Mouse (Mus musculus): ENCODE measurements around the gene Nell2. TPM values are rescaled to one million over a fixed set of nuclear protein-coding genes. Genes with fewer than 3 reads are reported as not detected.

Gene Nell2
- polyA plus RNA-seq, 1 experiment = 319 TPM

DNA sequence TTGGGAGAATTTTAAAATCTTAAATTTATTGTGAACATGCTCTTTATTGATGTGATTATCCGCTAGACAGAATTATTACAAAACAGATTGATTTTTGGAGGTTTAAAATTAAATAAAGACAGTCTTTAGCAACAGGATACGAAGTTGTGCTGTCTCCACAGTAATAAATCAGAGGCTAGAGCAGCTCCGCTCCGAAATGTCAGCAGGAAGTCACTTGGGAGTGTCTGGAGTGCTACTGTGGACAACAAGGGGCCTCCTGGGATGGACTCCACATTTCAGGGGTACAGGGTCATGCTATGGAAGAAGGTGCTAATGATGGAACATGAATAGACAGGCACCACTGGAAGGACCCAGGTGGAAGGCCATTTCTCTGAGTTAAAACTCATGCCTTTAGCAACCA is 211.7 kb downstream of the Nell2 start:
- no peak for TF ChIP-seq CTCF (IDR thresholded peaks at IDR 0.05; ENCODE audit: extremely low read depth, insufficient read depth, low read length)
- no peak for TF ChIP-seq POLR2A (IDR thresholded peaks at IDR 0.05; ENCODE audit: extremely low read depth, insufficient read depth, low read length)

DNA sequence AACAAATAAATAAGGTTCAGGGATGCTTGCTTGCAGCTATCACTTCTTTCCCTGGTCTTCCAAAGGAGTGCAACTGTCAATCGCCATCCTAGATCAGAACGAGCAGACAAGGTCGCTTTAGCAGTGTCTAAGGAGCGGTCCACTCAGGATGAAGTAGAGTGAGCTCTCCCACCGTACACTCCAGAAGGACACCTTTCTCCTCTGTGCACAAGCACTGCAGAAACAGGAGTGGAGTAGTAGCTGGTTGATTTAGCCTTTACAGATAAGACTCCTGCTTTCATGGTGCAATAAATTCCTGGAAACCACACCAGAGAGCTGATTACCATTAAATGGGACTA is 213.6 kb downstream of the Nell2 start:
- H3K4me3 ChIP-seq (ENCODE audit: insufficient read depth, low read length) = no peak overlapping the region
- TF ChIP-seq CTCF (IDR thresholded peaks at IDR 0.05; ENCODE audit: extremely low read depth, insufficient read depth, low read length) = no peak
- TF ChIP-seq POLR2A (IDR thresholded peaks at IDR 0.05; ENCODE audit: extremely low read depth, insufficient read depth, low read length) = no peak
- H3K4me1 ChIP-seq (ENCODE audit: control insufficient read depth, insufficient read depth, low read length) = peaks cover 4% of the 10 kb centered on the region; the same call in 1 of the 2 replicates
- no peak overlapping the region for H3K27ac ChIP-seq (ENCODE audit: insufficient read depth, low read length)

More for the DNA sequence above, 211.7 kb downstream of the Nell2 start:
- Histone ChIP-seq H3K4me1 (ENCODE audit: control insufficient read depth, insufficient read depth, low read length) (peaks cover 6% of the 10 kb centered on the region), H3K27ac (ENCODE audit: insufficient read depth, low read length) (no peak overlapping the region), H3K4me3 (ENCODE audit: insufficient read depth, low read length) (no peak overlapping the region)

DNA sequence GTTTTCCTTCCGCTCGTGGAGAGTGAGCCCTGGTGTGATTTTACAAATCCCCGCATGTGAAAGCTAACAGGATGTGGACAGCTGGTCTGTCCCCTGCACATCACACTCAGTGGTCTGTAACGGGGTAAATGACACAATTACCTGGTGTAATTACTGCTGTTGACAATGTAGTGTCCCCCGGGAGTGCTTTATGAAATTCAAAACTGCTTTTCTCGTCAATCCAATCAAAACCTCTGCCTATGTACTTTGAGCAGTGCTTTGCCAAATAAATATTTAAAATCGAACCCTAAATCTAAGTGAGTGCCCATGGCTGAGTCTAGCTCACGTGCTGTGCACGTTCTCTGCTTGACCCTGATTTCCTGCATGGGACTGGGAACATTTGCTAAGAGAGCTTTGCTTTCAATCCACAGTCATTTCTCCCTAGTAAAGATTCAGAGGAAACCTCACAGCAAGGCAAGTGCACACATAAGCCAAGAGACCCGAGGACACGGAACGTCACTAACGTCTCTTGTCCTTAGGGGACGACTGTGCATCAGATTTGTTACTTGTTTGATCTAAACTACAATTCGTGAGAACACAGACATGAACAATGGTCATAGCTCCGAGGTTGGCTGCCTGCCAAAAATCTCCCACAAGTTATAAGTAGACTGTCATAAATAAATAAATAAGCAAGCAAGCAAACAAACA is 214.1 kb downstream of the Nell2 start:
- TF ChIP-seq CTCF (IDR thresholded peaks at IDR 0.05; ENCODE audit: extremely low read depth, insufficient read depth, low read length) (no peak), POLR2A (IDR thresholded peaks at IDR 0.05; ENCODE audit: extremely low read depth, insufficient read depth, low read length) (no peak)

DNA sequence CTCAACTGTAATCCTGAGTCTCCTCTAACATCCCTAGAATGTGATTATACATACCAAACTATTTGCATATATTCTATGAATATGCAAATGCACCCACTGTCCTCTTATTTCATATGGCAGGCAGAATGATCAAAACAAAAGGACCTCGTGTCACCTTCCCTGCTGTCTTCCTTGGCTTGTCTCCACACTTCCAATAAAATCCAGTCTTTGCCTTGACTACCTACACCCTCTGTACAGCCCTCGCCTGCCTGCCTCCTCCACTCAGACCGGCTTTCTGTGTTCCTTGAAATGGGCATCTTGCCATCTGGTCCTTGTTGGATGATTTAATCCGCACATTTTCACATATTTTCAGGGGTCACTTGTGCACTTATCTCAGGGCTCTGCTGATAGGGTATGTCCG is 215.1 kb downstream of the Nell2 start:
- TF ChIP-seq POLR2A (IDR thresholded peaks at IDR 0.05; ENCODE audit: extremely low read depth, insufficient read depth, low read length) (no peak), CTCF (IDR thresholded peaks at IDR 0.05; ENCODE audit: extremely low read depth, insufficient read depth, low read length) (no peak)
- Histone ChIP-seq H3K27ac (ENCODE audit: insufficient read depth, low read length) (no peak overlapping the region), H3K4me3 (ENCODE audit: insufficient read depth, low read length) (no peak overlapping the region), H3K4me1 (ENCODE audit: control insufficient read depth, insufficient read depth, low read length) (peaks cover 4% of the 10 kb centered on the region; the same call in 1 of the 2 replicates)

More for the DNA sequence above, 214.1 kb downstream of the Nell2 start:
- Histone ChIP-seq H3K4me3 (ENCODE audit: insufficient read depth, low read length) (no peak overlapping the region), H3K4me1 (ENCODE audit: control insufficient read depth, insufficient read depth, low read length) (peaks cover 4% of the 10 kb centered on the region; the same call in 1 of the 2 replicates), H3K27ac (ENCODE audit: insufficient read depth, low read length) (no peak overlapping the region)

DNA sequence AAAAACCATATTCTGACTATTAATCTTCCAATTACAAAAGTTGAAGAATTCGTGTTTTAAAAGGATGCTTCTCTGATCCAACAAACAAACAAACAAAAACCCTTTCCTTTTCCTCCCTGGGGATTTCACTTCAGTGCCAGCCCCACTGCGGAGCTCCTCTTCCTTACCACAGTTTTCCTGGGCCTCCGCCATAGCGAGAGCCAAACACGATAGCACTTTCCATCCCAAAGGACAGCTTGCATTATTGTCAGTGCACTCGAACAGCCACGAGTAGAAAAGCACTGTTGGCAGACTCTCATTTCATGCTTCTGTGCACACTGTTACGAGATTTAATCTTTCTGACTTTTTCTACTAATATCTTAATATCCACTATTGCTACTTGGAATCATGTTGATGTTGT is 224.3 kb downstream of the Nell2 start:
- no peak overlapping the region for H3K4me3 ChIP-seq (ENCODE audit: insufficient read depth, low read length)
- TF ChIP-seq POLR2A (IDR thresholded peaks at IDR 0.05; ENCODE audit: extremely low read depth, insufficient read depth, low read length) (no peak), CTCF (IDR thresholded peaks at IDR 0.05; ENCODE audit: extremely low read depth, insufficient read depth, low read length) (no peak)
- no peak overlapping the region for H3K27ac ChIP-seq (ENCODE audit: insufficient read depth, low read length)

DNA sequence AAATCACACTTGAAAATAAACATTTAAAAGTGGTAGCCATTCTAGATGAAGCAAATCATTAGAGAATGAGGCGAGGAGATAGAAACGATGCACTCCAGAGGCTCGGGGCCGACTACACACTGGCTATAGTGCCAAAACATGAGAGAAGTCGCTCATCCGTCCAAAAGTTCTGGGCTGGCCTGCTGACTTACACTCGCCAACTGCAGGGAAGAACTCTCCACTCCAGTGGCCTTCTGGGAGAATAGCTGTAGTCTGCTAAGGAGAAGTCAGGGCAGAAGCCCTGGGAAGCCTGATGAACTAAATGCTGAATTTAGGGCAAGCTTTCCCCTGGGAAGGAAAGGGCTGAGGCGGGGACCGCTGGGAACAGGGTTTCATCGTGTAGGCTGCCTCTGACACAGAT is 231.8 kb downstream of the Nell2 start:
- Histone ChIP-seq H3K4me1 (ENCODE audit: control insufficient read depth, insufficient read depth, low read length) (peaks cover 2% of the 10 kb centered on the region), H3K27ac (ENCODE audit: insufficient read depth, low read length) (no peak overlapping the region), H3K4me3 (ENCODE audit: insufficient read depth, low read length) (no peak overlapping the region)
- TF ChIP-seq CTCF (IDR thresholded peaks at IDR 0.05; ENCODE audit: extremely low read depth, insufficient read depth, low read length) = no peak
- no peak for TF ChIP-seq POLR2A (IDR thresholded peaks at IDR 0.05; ENCODE audit: extremely low read depth, insufficient read depth, low read length)

More for the DNA sequence above, 224.3 kb downstream of the Nell2 start:
- H3K4me1 ChIP-seq (ENCODE audit: control insufficient read depth, insufficient read depth, low read length) = peaks cover 3% of the 10 kb centered on the region; the same call in 1 of the 2 replicates

DNA sequence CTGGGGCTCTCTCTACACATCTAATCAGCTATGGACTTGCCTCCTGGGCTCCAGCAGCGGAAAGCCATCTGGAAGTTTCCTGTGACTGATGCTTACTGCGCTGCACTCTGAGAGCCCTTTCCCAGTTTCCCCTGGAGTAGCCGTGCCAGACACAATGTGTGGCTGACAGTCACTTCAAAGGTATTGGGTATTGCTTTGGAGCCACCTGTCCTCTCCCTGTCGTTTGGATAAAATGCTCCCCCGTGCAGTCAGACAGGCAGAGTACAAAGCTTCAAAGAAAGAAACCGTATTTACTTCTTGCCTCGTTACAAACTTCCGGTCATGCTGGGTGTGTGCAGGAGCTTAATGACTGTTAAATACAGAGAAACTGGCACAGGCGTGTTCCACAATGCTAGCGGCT is 239.3 kb downstream of the Nell2 start:
- TF ChIP-seq POLR2A (IDR thresholded peaks at IDR 0.05; ENCODE audit: extremely low read depth, insufficient read depth, low read length) (no peak), CTCF (IDR thresholded peaks at IDR 0.05; ENCODE audit: extremely low read depth, insufficient read depth, low read length) (no peak)
- Histone ChIP-seq H3K4me1 (ENCODE audit: control insufficient read depth, insufficient read depth, low read length) (peaks cover 2% of the 10 kb centered on the region; the same call in 1 of the 2 replicates), H3K4me3 (ENCODE audit: insufficient read depth, low read length) (no peak overlapping the region), H3K27ac (ENCODE audit: insufficient read depth, low read length) (no peak overlapping the region)

DNA sequence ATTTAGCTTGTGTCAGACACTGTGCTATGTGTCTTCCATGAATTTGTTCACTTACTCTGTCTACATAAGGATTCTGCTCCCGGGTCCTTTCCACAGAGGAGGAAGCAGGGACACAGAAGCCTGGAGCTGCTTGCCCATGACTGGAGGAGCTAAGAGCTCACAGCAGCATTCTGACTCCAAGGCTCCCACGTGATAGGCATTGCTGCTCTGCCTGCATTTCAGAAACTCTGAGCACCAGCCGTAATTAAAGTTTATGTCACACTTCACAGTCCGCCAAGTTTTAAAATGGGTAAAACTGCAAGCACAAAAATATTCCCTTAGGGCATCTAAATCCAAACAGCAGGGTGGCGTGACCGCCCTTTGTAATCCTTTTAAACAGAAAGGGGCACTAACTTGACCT is 243.2 kb downstream of the Nell2 start:
- no peak overlapping the region for H3K4me3 ChIP-seq (ENCODE audit: insufficient read depth, low read length)
- H3K4me1 ChIP-seq (ENCODE audit: control insufficient read depth, insufficient read depth, low read length) = peaks cover 4% of the 10 kb centered on the region; the same call in 1 of the 2 replicates
- TF ChIP-seq CTCF (IDR thresholded peaks at IDR 0.05; ENCODE audit: extremely low read depth, insufficient read depth, low read length) = no peak
- no peak for TF ChIP-seq POLR2A (IDR thresholded peaks at IDR 0.05; ENCODE audit: extremely low read depth, insufficient read depth, low read length)
- no peak overlapping the region for H3K27ac ChIP-seq (ENCODE audit: insufficient read depth, low read length)

DNA sequence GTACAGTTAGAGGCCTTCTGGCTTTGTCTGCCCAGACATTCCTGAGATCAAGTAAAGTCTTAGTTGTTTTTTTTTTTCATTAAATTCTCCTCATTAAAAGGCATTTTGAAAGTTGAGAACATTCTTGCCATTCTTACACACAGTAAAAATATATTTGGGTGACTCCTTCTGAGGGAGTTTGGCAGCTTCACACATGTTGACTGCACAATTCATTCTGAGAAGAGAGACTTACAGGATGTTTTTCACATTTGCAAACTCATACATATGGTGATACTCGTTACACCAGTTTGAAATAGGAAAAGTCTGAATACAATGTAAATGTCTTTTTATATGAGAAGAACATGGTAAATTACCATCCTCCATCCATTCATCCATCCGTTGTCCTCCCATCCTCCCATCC is 247.4 kb downstream of the Nell2 start:
- Histone ChIP-seq H3K4me3 (ENCODE audit: insufficient read depth, low read length) (no peak overlapping the region), H3K27ac (ENCODE audit: insufficient read depth, low read length) (no peak overlapping the region), H3K4me1 (ENCODE audit: control insufficient read depth, insufficient read depth, low read length) (peaks cover 4% of the 10 kb centered on the region; the same call in 1 of the 2 replicates)
- TF ChIP-seq CTCF (IDR thresholded peaks at IDR 0.05; ENCODE audit: extremely low read depth, insufficient read depth, low read length) = no peak
- TF ChIP-seq POLR2A (IDR thresholded peaks at IDR 0.05; ENCODE audit: extremely low read depth, insufficient read depth, low read length) = no peak

DNA sequence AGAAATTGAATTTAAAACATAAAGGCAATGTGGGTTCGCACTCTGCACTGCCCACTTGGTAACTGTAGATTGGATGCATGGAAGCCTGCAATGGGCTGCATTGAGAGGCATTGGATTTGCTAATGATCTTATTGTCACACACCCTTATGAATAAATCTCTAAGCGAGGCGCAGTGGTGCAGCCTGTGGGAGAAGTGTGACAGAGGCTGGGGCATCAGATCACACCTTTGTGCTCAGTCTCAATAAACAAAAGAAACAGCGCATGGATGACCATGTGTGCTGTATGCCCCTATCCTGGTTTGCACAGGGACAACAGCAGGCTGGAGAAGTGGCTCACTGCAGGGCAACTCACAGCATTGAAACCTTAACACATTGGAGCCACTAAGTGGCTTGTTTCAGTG is 250.4 kb downstream of the Nell2 start:
- no peak for TF ChIP-seq CTCF (IDR thresholded peaks at IDR 0.05; ENCODE audit: extremely low read depth, insufficient read depth, low read length)
- Histone ChIP-seq H3K27ac (ENCODE audit: insufficient read depth, low read length) (no peak overlapping the region), H3K4me3 (ENCODE audit: insufficient read depth, low read length) (no peak overlapping the region), H3K4me1 (ENCODE audit: control insufficient read depth, insufficient read depth, low read length) (peaks cover 3% of the 10 kb centered on the region; the same call in 1 of the 2 replicates)

All from cortical plate, adult 2 months (tissue).